Mouse (Mus musculus) liver, adult 2 months (tissue): Measurements from ENCODE around the gene Gm4302.

Source experiments
- CTCF ChIP-seq: fragments of 200-500 bp; IDR thresholded peaks from 2 replicates; pipeline ENCODE4 v1.5.1; 2011; ENCODE audit warnings: low read depth, low read length, control low read depth
- POLR2A ChIP-seq: fragments of 200-500 bp; IDR thresholded peaks from 2 replicates; pipeline ENCODE4 v1.6.1; 2011; ENCODE audit warnings: low read length, control low read depth; ENCODE audit not compliant: insufficient read depth; ENCODE audit errors: extremely low read depth

DNA sequence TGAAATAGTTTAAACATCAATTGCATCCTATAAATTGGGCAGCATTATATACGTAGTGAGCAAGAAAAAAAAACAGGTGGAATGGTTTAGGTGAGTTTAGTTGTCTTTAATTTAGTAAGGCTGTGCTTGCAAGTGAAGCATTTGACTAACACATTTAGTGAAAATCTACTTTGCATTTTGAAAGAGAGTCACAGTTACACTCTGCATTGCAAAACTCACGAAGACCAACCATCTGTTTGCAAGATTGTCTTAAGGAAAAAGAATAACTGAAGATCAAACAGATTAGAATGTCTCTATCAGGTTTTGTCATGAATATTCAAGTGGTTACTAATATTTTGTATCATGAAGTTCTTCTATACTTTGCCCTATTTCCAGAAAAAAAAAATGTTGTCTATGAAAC lies 44.5 kb upstream of the Gm4302 start:
- TF ChIP-seq CTCF (no peak), POLR2A (no peak)
